Mouse (Mus musculus) hindbrain, embryonic 14.5 days (tissue): ENCODE data around the gene Luc7l. TPM values are rescaled to one million over a fixed set of nuclear protein-coding genes. Genes with fewer than 3 reads are reported as not detected.
"Not testable (repeated sequence)": the region's sequence is repeated elsewhere in the genome, so short reads cannot be mapped to it uniquely, and the experiment has no call there.

ENCODE experiments used
- ATAC-seq: fragments of 200-750 bp; cut with Nextera tagmentation; 2 replicates; pipeline ENCODE4 v1.8.0; 2017; ENCODE audit warnings: moderate number of reproducible peaks, mild to moderate bottlenecking, moderate TSS enrichment, moderate library complexity; ENCODE audit not compliant: low FRiP score
- DNase-seq: peaks from one replicate; pipeline ENCODE4 v3.0.0-alpha.2; 2015; ENCODE audit warnings: low spot score
- H3K27ac ChIP-seq: fragments of 300-500 bp; sonication (generic); 2 replicates; pipeline ENCODE4 v1.5.1; 2014; ENCODE audit warnings: mild to moderate bottlenecking, moderate library complexity
- H3K27me3 ChIP-seq: fragments of 300-500 bp; sonication (generic); 2 replicates; pipeline ENCODE4 v1.6.1; 2014; ENCODE audit warnings: mild to moderate bottlenecking, low read length, mixed read lengths; ENCODE audit not compliant: control insufficient read depth, insufficient read depth
- H3K36me3 ChIP-seq: fragments of 300-500 bp; sonication (generic); replicated peaks from 2 replicates; pipeline ENCODE4 v1.6.1; 2014; ENCODE audit not compliant: control insufficient read depth, insufficient read depth
- H3K4me1 ChIP-seq: fragments of 300-500 bp; sonication (generic); replicated peaks from 2 replicates; pipeline ENCODE4 v1.6.1; 2014; ENCODE audit warnings: antibody characterized with exemption, low read length, mixed read lengths; ENCODE audit not compliant: control insufficient read depth, insufficient read depth
- H3K4me2 ChIP-seq: fragments of 300-500 bp; sonication (generic); replicated peaks from 2 replicates; pipeline ENCODE4 v1.6.1; 2014; ENCODE audit warnings: mild to moderate bottlenecking, moderate library complexity
- H3K4me3 ChIP-seq: fragments of 300-500 bp; sonication (generic); replicated peaks from 2 replicates; pipeline ENCODE4 v1.5.1; 2014; ENCODE audit warnings: mild to moderate bottlenecking, low read length
- H3K9ac ChIP-seq: fragments of 300-500 bp; sonication (generic); 2 replicates; pipeline ENCODE4 v1.6.1; 2014
- H3K9me3 ChIP-seq: fragments of 300-500 bp; sonication (generic); 2 replicates; pipeline ENCODE4 v1.6.1; 2016; ENCODE audit warnings: low read length; ENCODE audit not compliant: control insufficient read depth
- WGBS: fragments of 180-500 bp; shearing (Covaris S2); extraction: QIAGEN DNeasy Blood & Tissue Kit; methylation state at CpG from one replicate; pipeline ENCODE4 v1.1.7; 2014; 5-methylcytosine and 5-hydroxymethylcytosine counted together
- polyA plus RNA-seq: library from polyadenylated mRNA; unstranded; fragments of >200 nt; fragmentation: Nextera tagmentation; extraction: Ambion mirVana; gene quantifications from 2 replicates; pipeline ENCODE4 v1.2.1, GENCODE M21; 2014

The Luc7l gene
- polyA plus RNA-seq, 1 experiment from 2014 or later = 100.0 TPM

DNA sequence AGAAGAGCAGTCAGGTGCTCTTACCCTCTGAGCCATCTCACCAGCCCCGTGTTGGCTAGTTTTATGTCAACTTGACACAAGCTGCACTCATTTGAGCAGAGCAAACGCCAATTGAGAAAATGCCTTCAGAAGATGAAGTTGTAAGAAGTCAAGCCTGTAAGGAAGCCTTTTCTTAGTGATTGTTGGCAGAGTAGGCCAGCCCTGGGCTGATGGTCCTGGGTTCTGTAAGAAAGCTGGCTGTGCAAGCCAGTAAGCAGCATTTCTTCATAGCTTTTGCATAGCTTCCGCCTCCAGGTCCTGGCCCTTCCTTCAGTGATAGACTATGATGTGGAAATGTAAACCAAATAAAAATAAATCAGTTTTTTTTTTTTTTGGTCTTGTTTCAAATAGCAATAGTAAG lies 19.9 kb downstream of the Luc7l start:
- no peaks in the 10 kb centered on the region for H3K9me3 ChIP-seq
- 89% methylated on average over 3 of the region's 3 CpGs for WGBS
- no peak overlapping the region for H3K4me3 ChIP-seq
- DNase-seq (no peak), ATAC-seq (no peak)
- H3K4me1 ChIP-seq = no peaks in the 10 kb centered on the region
- no peak overlapping the region for H3K9ac ChIP-seq
- no peak overlapping the region for H3K4me2 ChIP-seq
- H3K27me3 ChIP-seq = no peaks in the 10 kb centered on the region
- H3K27ac ChIP-seq = no peak overlapping the region
- peaks cover 91% of the 10 kb centered on the region for H3K36me3 ChIP-seq

DNA sequence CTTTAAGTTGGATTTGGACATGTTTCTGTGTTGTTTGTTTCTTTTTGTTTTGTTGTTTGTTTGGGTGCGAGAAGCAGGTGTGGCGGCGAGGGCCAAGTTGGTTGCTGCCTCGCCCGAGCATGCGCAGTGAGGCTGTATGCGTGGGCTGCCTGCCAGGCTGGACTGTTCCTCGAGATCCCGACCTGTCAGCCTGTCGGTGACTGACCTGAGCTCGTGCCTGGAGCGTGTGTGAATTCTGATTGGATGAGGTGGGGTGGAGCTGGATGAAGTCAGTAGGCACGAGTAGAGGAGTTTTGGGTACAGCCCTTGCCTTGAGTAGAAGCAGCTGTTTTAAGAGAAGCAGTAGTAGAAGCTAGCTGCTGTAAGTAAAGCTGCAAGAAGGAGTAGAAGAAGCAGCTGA lies 23.2 kb downstream of the Luc7l start:
- H3K4me1 ChIP-seq = no peaks in the 10 kb centered on the region

DNA sequence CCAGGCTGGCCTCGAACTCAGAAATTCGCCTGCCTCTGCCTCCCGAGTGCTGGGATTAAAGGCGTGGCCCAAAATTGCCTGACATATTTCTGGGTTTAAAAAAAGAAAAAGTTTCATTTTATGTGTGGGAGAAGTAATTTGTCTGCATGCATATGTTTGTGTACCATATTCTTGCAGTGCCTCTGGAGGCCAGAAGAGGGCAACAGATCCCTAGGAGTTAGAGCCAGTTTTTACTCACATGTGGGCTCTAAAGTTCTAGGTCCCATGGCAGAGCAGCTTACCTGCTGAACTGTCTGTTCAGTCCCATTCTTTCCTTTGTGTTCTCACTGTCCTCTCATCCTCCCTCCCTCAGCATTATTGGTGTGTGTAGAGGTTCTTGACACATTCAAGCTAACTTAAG lies 24.0 kb downstream of the Luc7l start:
- WGBS = 94% methylated on average over 4 of the region's 4 CpGs
- no peak overlapping the region for H3K4me3 ChIP-seq
- H3K36me3 ChIP-seq = peaks cover 96% of the 10 kb centered on the region
- ATAC-seq = no peak
- DNase-seq = peak; percentile 60
- no peak overlapping the region for H3K4me2 ChIP-seq
- H3K9ac ChIP-seq = no peak overlapping the region
- H3K27me3 ChIP-seq = no peaks in the 10 kb centered on the region
- H3K9me3 ChIP-seq = no peaks in the 10 kb centered on the region
- H3K4me1 ChIP-seq = no peaks in the 10 kb centered on the region
- H3K27ac ChIP-seq = no peak overlapping the region

More for the DNA sequence above, 23.2 kb downstream of the Luc7l start:
- no peak overlapping the region for H3K27ac ChIP-seq
- H3K4me2 ChIP-seq = no peak overlapping the region
- H3K36me3 ChIP-seq = peaks cover 96% of the 10 kb centered on the region
- no peaks in the 10 kb centered on the region for H3K9me3 ChIP-seq
- WGBS = 87% methylated on average over 13 of the region's 13 CpGs
- ATAC-seq (no peak), DNase-seq (no peak)
- no peaks in the 10 kb centered on the region for H3K27me3 ChIP-seq
- no peak overlapping the region for H3K4me3 ChIP-seq
- H3K9ac ChIP-seq = no peak overlapping the region

DNA sequence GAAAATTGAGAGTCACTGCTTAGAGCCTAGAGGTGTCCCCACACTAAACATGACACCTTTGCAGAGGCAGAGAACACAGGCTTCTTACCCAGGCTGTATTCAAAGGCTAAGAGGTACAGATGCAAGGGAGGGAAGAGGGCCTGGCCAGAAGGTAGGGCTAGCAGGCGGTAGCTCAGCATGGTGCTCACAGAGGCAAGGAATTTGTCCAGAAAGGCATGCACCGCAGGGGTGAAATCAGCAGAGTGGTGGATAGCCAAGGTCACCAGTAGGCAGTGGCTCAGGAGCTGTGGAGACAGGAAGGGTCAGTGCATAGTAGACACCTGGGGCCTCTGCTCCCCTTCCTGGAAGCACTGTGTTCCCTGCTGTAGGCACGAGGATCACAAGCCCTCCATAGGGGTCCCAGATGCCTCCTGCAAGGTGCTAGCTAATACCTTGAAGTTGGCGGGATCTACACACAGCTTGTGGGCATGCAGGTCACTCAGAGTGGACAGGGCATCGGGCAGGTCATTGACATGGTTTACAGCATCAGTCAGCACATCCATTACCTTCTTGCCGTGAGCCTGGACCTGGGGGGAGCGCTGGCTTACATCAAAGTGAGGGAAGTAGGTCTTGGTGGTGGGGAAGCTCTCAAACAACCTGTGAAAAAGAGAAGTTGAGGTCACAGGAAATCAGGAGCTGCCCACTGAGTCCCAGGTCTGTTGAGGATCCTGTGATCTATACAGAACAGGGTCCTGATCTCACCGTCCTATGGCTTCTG lies 33.7 kb downstream of the Luc7l start:
- ATAC-seq = no peak
- DNase-seq = no peak
- WGBS = 91% methylated on average over 8 of the region's 8 CpGs

DNA sequence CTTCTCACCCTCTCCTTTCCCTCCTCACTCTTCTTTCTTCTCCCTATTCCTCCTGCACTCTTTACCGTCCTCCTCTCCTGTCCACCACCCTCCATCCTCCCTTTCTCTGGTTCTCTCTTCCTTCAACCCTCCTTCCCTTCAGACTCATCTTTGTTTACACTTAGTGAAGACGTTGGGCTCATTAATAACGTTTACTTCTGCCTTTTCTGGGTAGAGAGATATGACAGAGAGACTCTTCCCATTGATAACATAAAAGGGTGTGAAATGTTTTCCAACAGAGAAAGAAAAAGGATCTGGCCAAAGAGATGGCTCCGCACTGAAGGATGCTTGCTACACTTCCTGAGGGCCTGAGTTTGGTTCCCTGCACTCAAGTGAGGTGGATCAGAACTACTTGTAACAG lies 36.8 kb downstream of the Luc7l start:
- peaks cover 74% of the 10 kb centered on the region for H3K36me3 ChIP-seq
- no peaks in the 10 kb centered on the region for H3K27me3 ChIP-seq
- DNase-seq (no peak), ATAC-seq (no peak)
- no peaks in the 10 kb centered on the region for H3K4me1 ChIP-seq
- H3K9me3 ChIP-seq = peaks cover 7% of the 10 kb centered on the region; the same call in 1 of the 2 replicates
- no peak overlapping the region for H3K9ac ChIP-seq
- H3K27ac ChIP-seq = no peak overlapping the region
- no peak overlapping the region for H3K4me3 ChIP-seq
- no peak overlapping the region for H3K4me2 ChIP-seq
- WGBS = 90% methylated on average over 4 of the region's 4 CpGs

More for the DNA sequence above, 33.7 kb downstream of the Luc7l start:
- Histone ChIP-seq H3K9me3 (0 out of 2 replicates have a peak, but pooled peaks cover 1% of the 10 kb centered on the region), H3K4me3 (no peak overlapping the region), H3K4me1 (no peaks in the 10 kb centered on the region), H3K27me3 (no peaks in the 10 kb centered on the region), H3K4me2 (no peak overlapping the region), H3K27ac (no peak overlapping the region), H3K9ac (no peak overlapping the region), H3K36me3 (peaks cover 98% of the 10 kb centered on the region)

DNA sequence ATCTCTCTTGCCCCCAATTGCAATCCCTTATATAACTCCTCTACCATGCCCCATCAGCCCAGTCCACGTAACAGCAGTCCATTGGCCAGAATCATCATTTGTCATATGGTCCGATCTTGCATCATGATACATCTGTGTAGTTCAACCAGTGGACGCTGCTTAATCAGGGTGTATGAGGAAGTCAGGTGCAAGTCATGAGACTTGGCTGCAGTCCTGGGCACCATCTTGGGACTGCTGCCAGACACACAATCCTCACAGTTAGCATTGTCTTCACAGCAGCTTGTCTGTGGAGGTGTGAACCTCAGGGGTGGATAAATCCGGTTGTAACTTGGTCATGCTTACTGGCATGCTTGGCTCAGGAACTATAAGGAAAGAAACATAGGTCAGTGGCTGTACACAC lies 45.6 kb downstream of the Luc7l start:
- not testable (repeated sequence) for H3K27me3 ChIP-seq, H3K27ac ChIP-seq, H3K9me3 ChIP-seq, H3K4me1 ChIP-seq, H3K36me3 ChIP-seq, DNase-seq, ATAC-seq, H3K4me2 ChIP-seq, H3K9ac ChIP-seq, H3K4me3 ChIP-seq
- WGBS = 93% methylated on average over 4 of the region's 4 CpGs

DNA sequence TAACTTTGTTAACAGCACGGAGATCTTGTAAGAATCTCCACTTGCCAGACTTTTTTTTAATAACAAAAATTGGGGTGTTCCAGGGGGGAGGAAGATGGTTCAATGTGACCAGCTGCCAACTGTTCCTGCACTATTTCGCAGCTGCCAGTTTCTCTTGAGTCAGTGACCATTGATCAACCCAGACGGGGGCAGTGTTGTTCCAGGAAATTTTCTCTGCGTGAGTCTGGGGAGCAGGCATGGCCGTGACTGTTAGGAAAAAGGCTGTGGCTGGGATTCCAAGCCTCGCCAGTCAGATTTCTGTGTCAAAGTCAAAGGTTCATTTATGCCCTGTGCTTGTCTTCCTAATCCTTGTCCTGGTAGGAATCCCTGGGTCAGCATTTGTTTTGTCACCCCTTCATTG lies 61.6 kb downstream of the Luc7l start:
- ATAC-seq (no peak), DNase-seq (peak; percentile 84)
- no peaks in the 10 kb centered on the region for H3K9me3 ChIP-seq
- no peaks in the 10 kb centered on the region for H3K27me3 ChIP-seq
- H3K4me2 ChIP-seq = no peak overlapping the region
- no peak overlapping the region for H3K9ac ChIP-seq
- no peaks in the 10 kb centered on the region for H3K36me3 ChIP-seq
- no peak overlapping the region for H3K4me3 ChIP-seq
- H3K27ac ChIP-seq = no peak overlapping the region
- WGBS = 18% methylated on average over 6 of the region's 6 CpGs
- H3K4me1 ChIP-seq = no peaks in the 10 kb centered on the region

DNA sequence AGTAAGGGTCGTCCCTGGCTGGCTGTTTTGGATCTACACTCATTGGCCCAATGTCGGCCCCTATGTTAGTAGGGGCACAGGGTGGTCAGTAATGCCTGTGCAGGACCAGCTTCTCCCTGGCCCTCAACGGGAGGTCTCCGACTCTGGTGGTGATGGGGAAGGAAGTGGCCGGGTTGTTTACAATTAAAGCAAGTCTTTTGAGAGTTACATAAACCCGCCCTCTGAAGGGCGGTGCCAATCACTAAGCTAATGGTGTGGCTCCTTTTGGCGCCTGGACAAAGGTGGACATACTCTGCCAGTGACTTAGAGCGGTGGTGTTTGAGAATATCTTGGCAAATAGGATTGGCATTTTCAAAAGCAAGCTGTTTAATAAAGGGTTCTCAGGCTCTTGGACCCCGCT lies 62.8 kb downstream of the Luc7l start:
- Histone ChIP-seq H3K27me3 (no peaks in the 10 kb centered on the region), H3K36me3 (no peaks in the 10 kb centered on the region), H3K4me3 (no peak overlapping the region), H3K9me3 (no peaks in the 10 kb centered on the region), H3K27ac (no peak overlapping the region), H3K4me2 (no peak overlapping the region), H3K9ac (no peak overlapping the region), H3K4me1 (no peaks in the 10 kb centered on the region)
- DNase-seq (no peak), ATAC-seq (no peak)
- WGBS = 36% methylated on average over 10 of the region's 10 CpGs

DNA sequence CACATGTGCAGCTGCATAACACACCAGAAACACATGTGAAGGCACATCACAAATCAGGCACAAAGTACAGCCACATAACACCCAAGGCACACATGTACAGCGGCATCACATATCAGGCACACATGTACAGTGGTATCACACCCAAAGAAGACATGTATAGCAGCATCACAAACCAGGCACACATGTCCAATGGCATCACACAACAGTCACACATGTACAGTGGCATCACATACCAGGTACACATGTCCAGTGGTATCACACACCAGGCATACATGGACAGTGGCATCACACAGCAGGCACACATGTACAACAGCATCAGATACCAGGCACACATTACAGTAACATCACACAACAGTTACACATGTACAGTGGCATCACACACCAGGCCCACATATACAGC lies 65.7 kb downstream of the Luc7l start:
- no peak for ATAC-seq
- H3K4me3 ChIP-seq = no peak overlapping the region
- no peak overlapping the region for H3K4me2 ChIP-seq
- no peaks in the 10 kb centered on the region for H3K36me3 ChIP-seq
- WGBS = 100% methylated on average over 1 of the region's 1 CpGs
- no peak overlapping the region for H3K9ac ChIP-seq
- no peak for DNase-seq
- no peak overlapping the region for H3K27ac ChIP-seq
- no peaks in the 10 kb centered on the region for H3K9me3 ChIP-seq
- H3K27me3 ChIP-seq = no peaks in the 10 kb centered on the region
- no peaks in the 10 kb centered on the region for H3K4me1 ChIP-seq
